Mouse (Mus musculus): ENCODE results near the gene Egln2.

DNA sequence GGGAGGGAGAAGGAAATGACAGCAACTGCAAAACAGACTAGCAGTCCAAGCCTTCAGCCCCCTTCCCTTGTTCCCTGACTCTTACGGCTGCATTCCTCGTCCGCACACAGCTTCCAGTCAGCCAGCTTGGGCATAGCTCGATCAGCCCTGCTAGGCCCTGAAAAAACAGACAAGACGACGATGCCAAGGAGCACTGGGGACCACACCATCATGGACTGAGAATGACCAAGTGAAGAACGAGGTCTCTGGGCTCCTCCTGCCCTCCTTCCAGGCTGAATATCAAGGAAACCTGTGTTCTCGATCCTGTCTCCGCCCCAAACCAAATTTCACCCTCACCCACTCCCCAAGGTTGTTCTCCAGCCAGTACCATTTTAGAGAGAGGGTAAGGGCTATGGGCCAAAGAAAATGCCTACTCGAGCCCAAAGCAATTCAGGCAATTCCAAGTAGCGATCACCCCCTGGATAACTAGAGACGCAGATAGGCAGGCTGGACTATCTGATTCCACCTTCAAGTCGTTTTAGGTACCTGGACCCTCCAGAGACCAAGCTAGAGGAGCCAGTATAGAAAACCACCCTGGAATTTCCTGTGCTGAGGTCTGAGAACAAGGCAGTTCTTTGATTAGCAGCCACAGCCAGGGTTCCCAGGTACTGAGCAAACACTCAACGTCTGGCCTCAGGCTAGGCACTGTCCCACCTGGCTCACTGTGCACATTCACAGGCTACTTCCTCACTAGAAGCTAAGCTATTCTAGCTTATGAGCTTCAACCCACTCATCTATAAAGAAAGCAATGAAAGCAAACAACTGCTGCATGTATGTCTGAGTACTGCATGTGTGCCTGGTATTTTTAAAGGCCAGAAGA, 14.5 kb upstream of the Egln2 start, which contains the start of the genes Gm21983 and Mia:
- no peak for TF ChIP-seq MYOG (IDR thresholded peaks at IDR 0.05; ENCODE audit: control insufficient read depth in 1 of 3, insufficient read depth in 1 of 3, insufficient read length in 2 of 3, low read depth in 2 of 3)
- no peak for TF ChIP-seq CEBPB (IDR thresholded peaks at IDR 0.05; ENCODE audit: insufficient read depth, poor library complexity, severe bottlenecking)
- no peak for TF ChIP-seq USF1 (IDR thresholded peaks at IDR 0.05; ENCODE audit: low read depth)
- no peak for TF ChIP-seq POLR2A (IDR thresholded peaks at IDR 0.05; ENCODE audit: insufficient read length, low read depth)
- TF ChIP-seq MAX (IDR thresholded peaks at IDR 0.05; ENCODE audit: low read depth), result no peak
- TF ChIP-seq POLR2AphosphoS2 (IDR thresholded peaks at IDR 0.05; ENCODE audit: insufficient read length, low read depth), result no peak
- no peak for TF ChIP-seq TCF12 (IDR thresholded peaks at IDR 0.05; ENCODE audit: insufficient read depth, poor library complexity, severe bottlenecking)
- TF ChIP-seq SRF (IDR thresholded peaks at IDR 0.05; ENCODE audit: control insufficient read depth, insufficient read length, low read depth), result no peak
- no peak for TF ChIP-seq E2F4 (IDR thresholded peaks at IDR 0.05; ENCODE audit: insufficient read depth)
- no peak for TF ChIP-seq REST (IDR thresholded peaks at IDR 0.05; ENCODE audit: insufficient read depth, insufficient read length)
- TF ChIP-seq MYOD1 (IDR thresholded peaks at IDR 0.05; ENCODE audit: control insufficient read depth in 1 of 3, insufficient read length in 2 of 3, low read depth in 2 of 3), result no peak
